Comparison of ENCODE assay signal across 29 mouse cellular contexts in genomic region chr15:98528066-98528563, GRCm38 (mm10). TPM values are rescaled to one million over a fixed set of nuclear protein-coding genes. Genes with fewer than 3 reads are reported as not detected.
"Had no signal": no experiment of that assay in that cellular context is flagged by ENCODE, and none has a peak within 500 bp of the region (broad histone marks: within the 10 kb centered on the region; RNA-seq: fewer than 3 reads in every experiment).

No protein-coding gene starts in this region.

- H3K27me3 ChIP-seq: limb, embryonic 13.5 days; liver, embryonic 12.5 days; liver, embryonic 15.5 days; lung, embryonic 15.5 days; megakaryocyte, embryonic 14.5 days; midbrain, embryonic 13.5 days; neural tube, embryonic 12.5 days; neural tube, embryonic 15.5 days had no signal

- H3K4me3 ChIP-seq: limb, embryonic 10.5 days; limb, embryonic 13.5 days; liver, embryonic 12.5 days; liver, embryonic 15.5 days; lung, embryonic 15.5 days; megakaryocyte, embryonic 14.5 days; midbrain, embryonic 10.5 days; midbrain, embryonic 13.5 days; neural tube, embryonic 12.5 days; neural tube, embryonic 15.5 days had no signal

- H3K4me2 ChIP-seq: limb, embryonic 13.5 days; liver, embryonic 12.5 days; liver, embryonic 15.5 days; lung, embryonic 15.5 days; midbrain, embryonic 13.5 days; neural tube, embryonic 12.5 days; neural tube, embryonic 15.5 days had no signal

- H3K27ac ChIP-seq: limb, embryonic 10.5 days; limb, embryonic 13.5 days; liver, embryonic 12.5 days; liver, embryonic 15.5 days; lung, embryonic 15.5 days; midbrain, embryonic 10.5 days; midbrain, embryonic 13.5 days; neural tube, embryonic 12.5 days; neural tube, embryonic 15.5 days had no signal

- ATAC-seq: liver, embryonic 12.5 days; midbrain, embryonic 13.5 days had no signal

- H3K9ac ChIP-seq: limb, embryonic 13.5 days; liver, embryonic 12.5 days; liver, embryonic 15.5 days; lung, embryonic 15.5 days; midbrain, embryonic 13.5 days; neural tube, embryonic 12.5 days; neural tube, embryonic 15.5 days had no signal

- DNase-seq: kidney, adult 18-20 months; kidney, adult 9 months; kidney, postnatal 14 days; kidney, postnatal 4 days; liver; lung, adult 18-20 months; lung, postnatal 10 days; lung, postnatal 36 days; retina, postnatal 1 day; thymus, adult 18-20 months; thymus, postnatal 14 days; thymus, postnatal 4 days had no signal

- H3K9me3 ChIP-seq: limb, embryonic 10.5 days; limb, embryonic 13.5 days; liver, embryonic 12.5 days; liver, embryonic 15.5 days; lung, embryonic 15.5 days; megakaryocyte, embryonic 14.5 days; midbrain, embryonic 10.5 days; midbrain, embryonic 13.5 days; neural tube, embryonic 12.5 days; neural tube, embryonic 15.5 days had no signal

RNA-seq across cellular contexts. Expression of gene Olfr279, which starts 35.9 kb away (rescaled TPM):
- total RNA-seq: layer of hippocampus, adult 18-20 months; left cerebral cortex, adult 18-20 months; left cerebral cortex, postnatal 25 days; midbrain, postnatal 0 days had no signal
- polyA plus RNA-seq: kidney, embryonic 16.5 days; limb, embryonic 10.5 days; limb, embryonic 13.5 days; liver, embryonic 12.5 days; liver, embryonic 15.5 days; lung, embryonic 15.5 days; midbrain, embryonic 10.5 days; midbrain, embryonic 13.5 days; midbrain, postnatal 0 days; neural tube, embryonic 12.5 days; neural tube, embryonic 15.5 days; stomach, embryonic 14.5 days had no signal

RNA-seq across cellular contexts. Expression of gene 4930415O20Rik, which starts 42.7 kb away (rescaled TPM):
- total RNA-seq: layer of hippocampus, adult 18-20 months; left cerebral cortex, adult 18-20 months; left cerebral cortex, postnatal 25 days had no signal
- polyA plus RNA-seq: limb, embryonic 13.5 days; liver, embryonic 12.5 days; liver, embryonic 15.5 days; lung, embryonic 15.5 days; midbrain, embryonic 10.5 days; midbrain, embryonic 13.5 days; neural tube, embryonic 12.5 days; neural tube, embryonic 15.5 days; stomach, embryonic 14.5 days had no signal

RNA-seq across cellular contexts. Expression of gene Lalba, which starts 45.6 kb away (rescaled TPM):
- total RNA-seq: layer of hippocampus, adult 18-20 months; layer of hippocampus, postnatal 25 days; left cerebral cortex, adult 18-20 months; left cerebral cortex, postnatal 25 days; midbrain, postnatal 0 days had no signal
- polyA plus RNA-seq: liver, embryonic 12.5 days; liver, embryonic 15.5 days; midbrain, embryonic 13.5 days; midbrain, postnatal 0 days; neural tube, embryonic 12.5 days; neural tube, embryonic 15.5 days; stomach, embryonic 14.5 days had no signal
